In the genomic region with DNA sequence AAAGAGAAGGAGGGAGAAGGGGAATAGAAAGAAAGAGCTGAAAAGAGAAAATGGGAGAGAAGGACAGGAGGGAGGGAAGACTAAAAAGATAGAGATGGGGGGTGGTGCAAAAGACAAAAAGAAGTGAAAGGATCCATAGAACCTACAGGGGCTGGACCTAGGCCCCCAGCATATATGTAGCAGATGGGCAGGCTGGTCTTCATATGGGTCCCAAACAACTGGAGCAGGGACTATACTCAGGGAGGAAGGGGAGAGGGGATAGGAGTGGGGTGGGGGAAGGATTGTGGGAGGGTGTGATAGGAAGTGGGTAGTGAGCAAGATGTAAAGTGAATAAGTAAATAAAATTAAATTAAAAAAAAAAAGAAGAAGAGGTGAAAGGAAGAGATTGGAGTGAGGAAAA, we compare ENCODE assay signal across 11 mouse cellular contexts. TPM values are rescaled to one million over a fixed set of nuclear protein-coding genes. Genes with fewer than 3 reads are reported as not detected.
"Had no signal": no experiment of that assay in that cellular context is flagged by ENCODE, and none has a peak within 500 bp of the region (broad histone marks: within the 10 kb centered on the region; RNA-seq: fewer than 3 reads in every experiment).

No protein-coding gene starts in this region.

- H3K4me2 ChIP-seq: kidney, embryonic 15.5 days; liver, embryonic 11.5 days; liver, embryonic 15.5 days had no signal

- H3K36me3 ChIP-seq: kidney, embryonic 15.5 days; limb, embryonic 10.5 days; liver, embryonic 15.5 days had no signal

- ATAC-seq: lung, postnatal 0 days had no signal

- DNase-seq: lung, adult 2 months; right cerebral cortex, postnatal 25 days; thymus, postnatal 36 days had no signal

- H3K4me1 ChIP-seq: kidney, embryonic 15.5 days; liver, embryonic 15.5 days had no signal

- H3K27ac ChIP-seq: kidney, embryonic 15.5 days; left cerebral cortex, adult 2 months; limb, embryonic 10.5 days; liver, embryonic 15.5 days had no signal

- H3K4me3 ChIP-seq: kidney, embryonic 15.5 days; left cerebral cortex, adult 2 months; limb, embryonic 10.5 days; liver, embryonic 15.5 days had no signal

- H3K27me3 ChIP-seq: kidney, embryonic 15.5 days; liver, embryonic 15.5 days had no signal

- H3K9me3 ChIP-seq: kidney, embryonic 15.5 days; limb, embryonic 10.5 days; liver, embryonic 15.5 days had no signal

- H3K9ac ChIP-seq: kidney, embryonic 15.5 days; liver, embryonic 15.5 days had no signal

RNA-seq across cellular contexts. Expression of a gene that starts 45.2 kb away (rescaled TPM):
- polyA plus RNA-seq: liver, embryonic 11.5 days; small intestine, adult 2 months; thymus, postnatal 0 days had no signal
